Mouse (Mus musculus) urinary bladder, postnatal 14 days (tissue): ENCODE results near the gene Il15.

Experiments
- DNase-seq: peaks from one replicate; pipeline ENCODE4 v3.0.0; 2021; ENCODE audit warnings: low spot score

Il15 gene

DNA sequence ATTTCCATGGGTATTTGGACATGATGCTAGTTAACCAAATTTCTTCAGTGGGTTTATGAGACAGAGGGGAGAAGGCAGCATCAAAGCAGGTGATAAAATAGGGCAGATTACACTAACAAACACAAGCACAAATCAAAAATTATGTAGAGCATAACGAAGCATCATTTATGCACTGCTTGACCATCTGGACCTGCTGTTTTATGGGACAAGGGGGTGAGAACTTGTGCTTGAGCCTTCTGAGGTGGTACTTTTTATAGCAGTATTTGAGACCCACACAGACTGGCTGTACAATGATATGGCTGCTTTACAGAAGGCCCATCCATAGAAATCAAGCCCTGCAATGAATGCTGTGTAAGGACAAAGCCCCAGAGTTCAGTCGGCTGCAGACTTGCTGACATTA, 46.9 kb downstream of the Il15 start:
- no peak for DNase-seq

DNA sequence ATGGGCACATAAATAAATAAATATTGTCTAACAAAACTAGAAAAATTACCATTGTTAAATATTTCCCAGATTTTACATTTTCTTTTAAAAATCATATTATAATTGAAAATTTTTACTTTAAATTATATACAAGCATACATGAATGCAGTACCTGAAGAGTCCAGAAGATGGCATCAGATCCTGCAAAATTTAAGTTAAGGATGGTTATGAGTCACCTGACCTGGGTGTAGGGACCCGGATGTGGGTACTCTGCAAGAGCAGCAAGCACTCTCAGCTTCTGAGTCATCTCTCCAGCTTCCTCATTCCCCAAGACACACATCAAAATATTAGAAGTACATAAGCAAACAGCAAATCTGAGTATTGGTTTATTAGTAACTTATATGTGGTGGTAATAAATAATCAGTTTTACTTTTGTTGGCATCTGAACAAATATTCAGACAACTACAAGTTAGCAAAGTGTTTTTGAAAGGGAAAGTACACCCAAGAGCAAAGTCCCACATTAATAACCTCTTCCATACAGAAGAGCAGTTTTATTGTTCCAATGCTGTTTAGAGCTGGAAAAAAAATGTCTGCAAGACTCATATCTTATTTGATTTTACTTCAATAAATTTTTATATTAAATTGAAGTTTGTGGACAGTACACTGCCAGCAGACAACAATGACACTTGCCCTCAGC, 51.6 kb downstream of the Il15 start:
- DNase-seq = peak; percentile 9

DNA sequence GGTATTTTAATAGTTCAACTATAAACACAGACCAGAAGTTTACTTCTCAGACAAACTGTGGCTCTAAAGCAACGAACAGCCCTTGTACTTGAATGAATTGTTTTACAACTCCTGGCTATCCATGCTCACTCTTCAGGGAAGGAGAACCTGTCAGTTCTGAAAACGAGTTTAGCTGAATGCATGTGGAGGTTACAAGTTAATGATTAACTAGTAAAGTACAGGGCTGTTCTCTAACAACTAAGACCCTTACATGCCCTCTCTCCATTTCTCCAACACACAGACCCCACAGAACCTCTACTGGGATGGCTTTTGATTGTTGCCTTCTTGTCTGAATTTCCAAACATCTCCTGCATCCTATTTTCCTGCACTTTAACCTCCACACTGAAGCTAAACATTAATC, 53.7 kb downstream of the Il15 start:
- DNase-seq = no peak

DNA sequence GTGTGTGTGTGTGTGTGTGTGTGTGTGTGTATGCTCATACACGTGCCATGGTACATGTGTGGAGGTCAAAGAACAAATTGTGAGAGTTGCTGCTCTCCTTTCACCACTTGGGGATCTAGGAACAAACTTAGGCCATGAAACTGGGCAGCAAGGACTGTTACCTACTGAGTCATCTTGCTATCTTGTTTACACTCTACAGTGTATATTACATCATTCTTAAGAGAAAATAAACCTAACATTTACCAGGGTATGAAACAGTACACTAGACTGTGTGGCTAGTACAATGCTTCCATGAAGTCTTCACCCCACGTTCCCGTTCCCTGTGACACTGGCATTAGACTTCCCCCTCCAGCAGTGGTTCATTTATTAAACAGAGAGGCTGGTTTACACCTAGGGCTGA, 56.5 kb downstream of the Il15 start:
- DNase-seq = no peak

DNA sequence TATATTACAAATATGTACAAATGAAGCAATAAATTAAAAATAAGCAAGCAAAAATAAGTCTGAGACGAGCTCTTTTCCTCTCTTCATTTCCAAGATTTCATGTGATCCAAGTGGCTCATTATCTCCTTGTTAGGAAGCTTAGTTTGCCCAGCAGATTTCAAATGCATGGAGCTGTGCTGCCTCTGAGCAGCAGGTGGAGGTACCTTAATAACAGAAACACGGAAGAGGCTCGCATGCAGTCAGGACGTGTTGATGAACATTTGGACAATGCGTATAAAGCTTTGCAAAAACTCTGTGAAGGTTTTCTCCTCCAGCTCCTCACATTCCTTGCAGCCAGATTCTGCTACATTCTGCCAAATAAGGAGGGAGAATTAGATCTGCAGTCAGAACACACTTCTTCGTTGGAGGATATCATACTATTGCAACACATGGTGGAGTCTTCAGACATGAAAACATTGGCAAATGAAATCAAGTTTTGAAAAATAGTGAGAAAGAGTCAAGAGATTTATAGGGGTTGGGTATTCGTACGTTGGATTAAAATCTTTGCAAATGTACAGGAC, 71.3 kb downstream of the Il15 start:
- DNase-seq = no peak

DNA sequence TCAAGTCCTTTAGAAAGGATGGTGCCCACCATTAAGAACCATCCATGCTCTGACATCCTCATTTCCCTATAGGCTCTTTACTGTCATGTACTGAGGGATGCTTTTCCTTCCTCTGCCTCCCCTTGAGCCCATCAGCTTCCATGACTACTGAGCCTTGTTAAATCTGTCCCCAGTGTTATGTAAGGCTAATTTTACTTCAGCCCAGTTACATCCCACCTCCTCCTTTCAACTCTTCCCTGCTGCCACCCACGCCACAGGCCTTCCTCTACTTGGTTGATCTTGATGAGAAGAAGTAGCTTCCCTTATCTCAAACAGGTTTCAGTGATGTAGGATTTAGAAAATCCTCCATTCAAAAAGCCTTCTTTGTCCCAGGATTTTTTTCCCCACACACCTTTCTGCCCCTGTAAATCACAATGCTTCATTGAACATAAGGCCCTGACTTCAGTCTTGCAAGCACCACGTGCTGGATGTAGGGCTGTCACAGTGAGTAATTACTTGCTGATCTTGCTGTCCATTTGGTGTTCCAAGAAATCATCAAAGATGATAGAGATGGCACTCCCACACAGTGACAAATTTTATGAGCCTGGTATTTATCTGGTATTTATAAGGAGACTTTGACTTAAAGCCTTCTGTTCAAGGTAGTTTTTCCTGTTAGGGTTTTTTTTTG, 74.9 kb downstream of the Il15 start:
- DNase-seq = no peak

DNA sequence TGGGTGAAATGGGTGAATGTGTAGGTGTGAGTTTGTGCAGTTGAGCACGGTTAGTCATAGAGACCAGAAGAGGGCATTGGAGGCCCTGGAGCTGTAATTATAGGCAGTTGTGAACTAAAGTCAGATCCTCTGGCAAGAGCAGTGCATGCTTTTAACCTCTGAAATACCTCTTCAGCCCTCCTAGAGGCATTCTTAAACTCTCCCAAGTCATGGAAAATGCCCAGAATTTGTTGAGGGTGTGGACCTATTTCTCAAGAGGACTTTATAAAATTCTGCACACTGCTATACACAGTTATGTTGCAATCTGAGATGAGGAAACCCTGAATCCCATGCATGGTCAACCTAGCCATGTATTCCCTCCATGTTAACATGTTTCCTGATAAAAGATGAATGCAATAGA, 77.0 kb downstream of the Il15 start:
- DNase-seq = no peak

DNA sequence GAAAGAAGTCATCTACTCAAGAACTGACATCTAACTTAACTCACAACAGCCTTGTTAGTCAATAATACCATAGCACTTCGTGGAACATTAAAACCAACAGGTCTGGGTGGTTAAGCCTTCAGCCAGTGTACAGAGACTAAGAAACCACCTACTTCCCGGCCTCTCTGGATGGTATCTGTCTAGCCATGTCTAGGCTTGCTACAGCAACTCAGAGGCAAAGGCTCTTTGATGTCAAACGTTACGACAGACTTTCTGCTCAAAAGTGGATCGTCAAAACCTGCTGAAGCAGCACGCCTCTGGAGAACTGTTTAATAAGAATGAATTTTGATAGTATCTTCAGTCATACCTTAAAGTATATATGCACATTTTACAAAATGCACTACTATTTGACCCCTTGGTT, 77.4 kb downstream of the Il15 start:
- DNase-seq = peak; percentile 18

DNA sequence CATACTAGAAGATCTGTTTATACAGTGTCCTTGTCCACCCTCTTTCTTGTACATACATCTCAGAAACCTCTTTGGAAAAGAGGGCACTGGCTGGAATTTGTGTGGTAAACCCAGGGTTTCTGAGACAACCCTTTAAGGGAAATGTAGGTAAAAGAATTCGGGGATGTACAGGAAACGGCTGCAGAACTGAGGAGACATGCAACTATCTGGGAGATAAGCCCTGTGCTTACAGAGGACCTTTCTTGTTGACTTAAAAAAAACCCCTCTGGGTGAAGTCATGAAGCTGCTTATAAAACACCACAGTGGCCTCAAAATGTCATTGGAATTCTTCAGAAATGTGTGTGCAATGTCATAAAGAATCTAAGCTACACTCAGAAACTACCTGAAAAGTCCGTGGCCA, 85.6 kb downstream of the Il15 start:
- DNase-seq = no peak

DNA sequence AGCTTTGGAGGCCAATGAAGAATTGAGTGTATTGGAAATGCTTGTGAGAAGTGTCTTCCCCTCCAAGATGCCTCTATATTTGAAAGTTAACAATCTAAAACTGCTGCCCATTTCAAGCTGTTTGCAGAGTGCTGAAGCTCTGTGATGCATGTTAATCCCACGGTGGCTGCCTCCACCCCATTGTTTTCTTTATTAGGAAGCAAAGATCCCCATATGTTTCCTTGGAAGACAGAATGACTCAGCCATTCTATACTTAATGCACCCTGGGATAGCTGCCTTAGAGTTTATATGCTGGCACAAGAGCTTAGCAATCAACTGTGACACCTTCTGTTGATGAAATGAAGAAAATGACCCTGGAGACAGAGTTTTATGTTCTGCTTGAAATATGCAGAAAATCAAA, 96.6 kb downstream of the Il15 start:
- DNase-seq = no peak

DNA sequence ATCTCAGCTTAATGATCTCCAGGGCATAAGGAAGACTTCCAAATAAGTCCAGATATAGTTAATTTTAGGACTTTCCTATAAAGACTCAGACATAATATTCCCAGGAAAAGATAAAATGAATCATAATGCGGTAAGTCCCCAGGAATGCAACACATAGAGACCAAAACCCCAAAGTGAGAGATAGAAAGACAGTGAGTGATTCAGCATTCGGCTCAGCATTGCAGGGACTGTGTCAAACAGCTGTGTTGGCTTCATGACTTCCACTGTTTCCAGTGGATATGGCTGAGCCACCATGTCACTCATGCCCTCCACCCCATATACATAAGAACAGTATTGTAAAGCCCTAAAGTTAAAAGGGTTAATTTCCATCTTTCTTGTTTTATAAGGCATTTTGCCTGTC, 106.8 kb downstream of the Il15 start:
- no peak for DNase-seq

DNA sequence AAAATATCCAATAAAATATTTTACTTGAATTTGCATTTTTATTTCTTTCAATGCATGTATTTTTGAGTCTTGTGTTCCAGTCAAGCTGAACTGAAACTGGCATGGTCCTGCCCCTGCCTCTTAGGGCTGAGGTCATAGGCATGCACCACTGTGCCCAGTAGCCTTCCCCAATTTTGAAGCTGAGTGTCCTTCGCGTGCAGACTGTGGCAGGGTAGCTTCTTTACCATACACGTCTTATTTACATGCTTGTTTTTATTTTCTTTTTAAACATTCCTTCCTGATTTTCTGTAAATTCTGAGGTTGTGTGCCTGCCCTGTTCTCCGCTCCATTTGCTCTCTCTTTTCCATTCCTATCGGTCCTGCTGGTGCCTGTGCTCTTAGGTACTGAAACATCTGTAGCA, 111.4 kb downstream of the Il15 start:
- no peak for DNase-seq

DNA sequence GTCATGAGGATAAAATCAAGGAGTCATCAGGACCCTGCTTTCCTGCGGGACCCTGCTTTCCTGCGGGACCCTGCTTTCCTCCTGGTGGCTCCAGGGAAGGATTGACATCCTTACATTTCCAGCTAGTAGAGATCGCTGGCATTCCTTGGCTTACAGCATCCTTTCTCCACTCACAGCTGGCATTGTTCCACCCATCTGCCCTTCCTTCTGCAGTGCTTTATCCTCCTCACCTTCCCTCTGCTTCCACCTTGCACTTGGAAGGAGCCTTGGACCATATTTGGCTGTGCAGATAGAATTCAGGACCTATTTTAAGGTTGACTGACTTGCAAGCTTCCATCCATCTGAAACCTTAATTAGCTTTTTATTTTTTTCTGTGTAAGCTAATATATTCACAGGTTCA, 117.2 kb downstream of the Il15 start:
- no peak for DNase-seq

DNA sequence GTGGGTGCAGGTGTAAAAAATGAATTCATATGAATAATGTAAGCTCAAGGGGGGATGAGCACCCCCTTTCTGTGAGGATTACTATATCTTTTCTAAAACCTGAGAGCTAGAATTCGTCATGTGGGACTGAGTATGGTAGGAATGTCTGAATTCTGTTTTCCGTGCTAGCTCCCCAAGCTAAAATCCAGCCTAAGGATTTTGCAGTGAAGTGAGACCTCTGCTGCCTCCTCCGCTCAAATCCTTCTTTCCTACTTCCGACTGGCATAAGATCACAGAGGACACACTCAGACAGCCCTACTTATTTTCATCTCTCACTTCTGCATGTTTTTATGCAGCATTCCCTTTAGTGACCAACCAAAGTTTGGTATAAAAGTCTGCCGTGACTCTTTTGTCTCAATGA, 121.0 kb downstream of the Il15 start:
- no peak for DNase-seq
